Mouse (Mus musculus) liver, embryonic 14.5 days (tissue): Measurements from ENCODE around the gene Cnot1. TPM values are rescaled to one million over a fixed set of nuclear protein-coding genes. Genes with fewer than 3 reads are reported as not detected.
A peak's percentile ranks its signal among the peaks of the same experiment; 100 is the strongest.
"Not testable (repeated sequence)": the region's sequence is repeated elsewhere in the genome, so short reads cannot be mapped to it uniquely, and the experiment has no call there.

ENCODE experiments used
- ATAC-seq: fragments of 200-750 bp; cut with Nextera tagmentation; 2 replicates; pipeline ENCODE4 v1.8.0; 2017; ENCODE audit warnings: moderate number of reproducible peaks, mild to moderate bottlenecking, moderate library complexity; ENCODE audit not compliant: insufficient read depth
- DNase-seq, 3 experiments: peaks; one replicate each; pipeline ENCODE4 v3.0.0-alpha.2; 2012 to 2013; ENCODE audit warnings: low read depth in 3 of 3, low spot score in 3 of 3
- H3K27ac ChIP-seq: fragments of 300-500 bp; sonication (generic); 2 replicates; pipeline ENCODE4 v1.5.1; 2014; ENCODE audit warnings: moderate library complexity, mild to moderate bottlenecking, control low read depth, inconsistent platforms
- H3K27me3 ChIP-seq: fragments of 300-500 bp; sonication (generic); 2 replicates; pipeline ENCODE4 v1.6.1; 2014; ENCODE audit warnings: mild to moderate bottlenecking, low read length, moderate library complexity; ENCODE audit not compliant: control insufficient read depth, insufficient read depth
- H3K36me3 ChIP-seq: fragments of 300-500 bp; sonication (generic); replicated peaks from 2 replicates; pipeline ENCODE4 v1.6.1; 2014; ENCODE audit warnings: low read depth; ENCODE audit not compliant: control insufficient read depth, insufficient read depth
- H3K4me1 ChIP-seq, 2 experiments: fragments of 200-500 bp in 1 of 2; fragments of 300-500 bp in 1 of 2; sonication (generic) in 1 of 2; replicated peaks; 2 replicates each; pipeline ENCODE4 v1.6.1; 2012 to 2014; ENCODE audit warnings: antibody characterized with exemption in 1 of 2, inconsistent platforms in 1 of 2, low read length in 1 of 2; ENCODE audit not compliant: control insufficient read depth in 2 of 2, insufficient read depth in 2 of 2
- H3K4me2 ChIP-seq: fragments of 300-500 bp; sonication (generic); 2 replicates; pipeline ENCODE4 v1.6.1; 2014; ENCODE audit warnings: low read depth, mild to moderate bottlenecking, control low read depth, moderate library complexity
- H3K4me3 ChIP-seq, 2 experiments: fragments of 200-500 bp in 1 of 2; fragments of 300-500 bp in 1 of 2; sonication (generic) in 1 of 2; 2 replicates each; pipeline ENCODE4 v1.5.1; 2012 to 2014; ENCODE audit warnings: low read depth in 2 of 2, low read length in 2 of 2, mild to moderate bottlenecking in 2 of 2, control low read depth in 1 of 2, inconsistent platforms in 1 of 2, moderate library complexity in 1 of 2; ENCODE audit not compliant: insufficient read depth in 1 of 2
- H3K9ac ChIP-seq: fragments of 300-500 bp; sonication (generic); replicated peaks from 2 replicates; pipeline ENCODE4 v1.6.1; 2014; ENCODE audit warnings: mild to moderate bottlenecking, control low read depth, moderate library complexity
- H3K9me3 ChIP-seq: fragments of 300-500 bp; sonication (generic); 2 replicates; pipeline ENCODE4 v1.6.1; 2016; ENCODE audit warnings: low read length, mixed read lengths; ENCODE audit not compliant: control insufficient read depth
- CTCF ChIP-seq: IDR thresholded peaks from 2 replicates; pipeline ENCODE4 v1.5.1; 2016; ENCODE audit warnings: antibody characterized with exemption, low read depth, control low read depth
- EP300 ChIP-seq: IDR thresholded peaks from 2 replicates; pipeline ENCODE4 v1.6.1; 2016; ENCODE audit warnings: antibody characterized with exemption, low read depth
- WGBS: fragments of 180-500 bp; shearing (Covaris S2); extraction: QIAGEN DNeasy Blood & Tissue Kit; methylation state at CpG from one replicate; pipeline ENCODE4 v1.1.7; 2014; ENCODE audit not compliant: insufficient replicate concordance; 5-methylcytosine and 5-hydroxymethylcytosine counted together
- polyA plus RNA-seq, 2 experiments: library from polyadenylated mRNA; depleted of rRNA in 1 of 2; stranded (reverse) in 1 of 2; unstranded in 1 of 2; fragments of >200 nt; fragmentation: Nextera tagmentation in 1 of 2; extraction: Ambion mirVana in 1 of 2; gene quantifications; 2 replicates each; pipeline versions ENCODE4 v1.2.1 to v1.2.3; 2012 to 2014

The Cnot1 gene
- polyA plus RNA-seq, 2 experiments = 33.1 to 41.8 TPM

- no peaks in the 10 kb centered on the region for H3K27me3 ChIP-seq
- H3K4me3 ChIP-seq = no peak overlapping the region
- H3K4me1 ChIP-seq = peaks cover 4 to 15% of the 10 kb centered on the region in 2 experiments; a peak in 3 of 4 replicates
- H3K36me3 ChIP-seq = no peaks in the 10 kb centered on the region
- H3K27ac ChIP-seq = no peak overlapping the region
- no peaks in the 10 kb centered on the region for H3K9me3 ChIP-seq
- TF ChIP-seq CTCF (no peak), EP300 (no peak)
- ATAC-seq (no peak), DNase-seq (no peak)
- 57% methylated on average over 3 of the region's 3 CpGs for WGBS
- no peak overlapping the region for H3K9ac ChIP-seq
- H3K4me2 ChIP-seq = no peak overlapping the region
These were observed 22.9 kb upstream of the Cnot1 start for GRCm38 (mm10) chr8:95830144-95830543.

- not testable (repeated sequence) for H3K9ac ChIP-seq, H3K27me3 ChIP-seq, DNase-seq, H3K4me2 ChIP-seq, H3K36me3 ChIP-seq, ATAC-seq, H3K27ac ChIP-seq, H3K9me3 ChIP-seq, H3K4me1 ChIP-seq, H3K4me3 ChIP-seq
- WGBS = 51% methylated on average over 23 of the region's 25 CpGs
These were observed 17.9 kb upstream of the Cnot1 start, which contains the start of gene Sap18b for GRCm38 (mm10) chr8:95825162-95825561. Gene Sap18b (plus strand): TSS chr8:95825346.

- no peaks in the 10 kb centered on the region for H3K9me3 ChIP-seq
- H3K36me3 ChIP-seq = no peaks in the 10 kb centered on the region
- no peak overlapping the region for H3K4me3 ChIP-seq
- H3K27me3 ChIP-seq = no peaks in the 10 kb centered on the region
- no peak for DNase-seq
- H3K4me2 ChIP-seq = no peak overlapping the region
- 45% methylated on average over 3 of the region's 3 CpGs for WGBS
- TF ChIP-seq CTCF = no peak
- no peak for TF ChIP-seq EP300
- ATAC-seq = no peak
- no peak overlapping the region for H3K27ac ChIP-seq
- peaks cover 0 to 6% of the 10 kb centered on the region in 2 experiments; a peak in 2 of 4 replicates for H3K4me1 ChIP-seq
- H3K9ac ChIP-seq = no peak overlapping the region
These were observed 15.4 kb upstream of the Cnot1 start for GRCm38 (mm10) chr8:95822699-95823098.

GRCm38 (mm10) chr8:95822096-95822495 is 14.8 kb upstream of the Cnot1 start:
- H3K4me3 ChIP-seq = no peak overlapping the region
- H3K4me2 ChIP-seq = no peak overlapping the region
- no peak overlapping the region for H3K9ac ChIP-seq
- no peak overlapping the region for H3K27ac ChIP-seq
- no peak for ATAC-seq
- H3K36me3 ChIP-seq = no peaks in the 10 kb centered on the region
- no peaks in the 10 kb centered on the region for H3K9me3 ChIP-seq
- TF ChIP-seq EP300 = no peak
- no peak for TF ChIP-seq CTCF
- DNase-seq = no peak
- 62% methylated on average over 5 of the region's 5 CpGs for WGBS
- H3K27me3 ChIP-seq = no peaks in the 10 kb centered on the region
- H3K4me1 ChIP-seq = peaks cover 0 to 6% of the 10 kb centered on the region in 2 experiments; a peak in 2 of 4 replicates

GRCm38 (mm10) chr8:95821266-95821665 is 14.0 kb upstream of the Cnot1 start:
- H3K27ac ChIP-seq = no peak overlapping the region
- ATAC-seq (peak; percentile 70), DNase-seq (peak in 1 of 3 experiments; percentile 46)
- H3K9me3 ChIP-seq = no peaks in the 10 kb centered on the region
- 65% methylated on average over 6 of the region's 6 CpGs for WGBS
- no peak overlapping the region for H3K4me2 ChIP-seq
- H3K27me3 ChIP-seq = no peaks in the 10 kb centered on the region
- no peaks in the 10 kb centered on the region for H3K36me3 ChIP-seq
- H3K4me1 ChIP-seq = peaks cover 0 to 6% of the 10 kb centered on the region in 2 experiments; a peak in 2 of 4 replicates
- no peak for TF ChIP-seq CTCF
- no peak for TF ChIP-seq EP300
- no peak overlapping the region for H3K4me3 ChIP-seq
- H3K9ac ChIP-seq = no peak overlapping the region
